Mouse (Mus musculus): ENCODE measurements around the gene Fcho2.

DNA sequence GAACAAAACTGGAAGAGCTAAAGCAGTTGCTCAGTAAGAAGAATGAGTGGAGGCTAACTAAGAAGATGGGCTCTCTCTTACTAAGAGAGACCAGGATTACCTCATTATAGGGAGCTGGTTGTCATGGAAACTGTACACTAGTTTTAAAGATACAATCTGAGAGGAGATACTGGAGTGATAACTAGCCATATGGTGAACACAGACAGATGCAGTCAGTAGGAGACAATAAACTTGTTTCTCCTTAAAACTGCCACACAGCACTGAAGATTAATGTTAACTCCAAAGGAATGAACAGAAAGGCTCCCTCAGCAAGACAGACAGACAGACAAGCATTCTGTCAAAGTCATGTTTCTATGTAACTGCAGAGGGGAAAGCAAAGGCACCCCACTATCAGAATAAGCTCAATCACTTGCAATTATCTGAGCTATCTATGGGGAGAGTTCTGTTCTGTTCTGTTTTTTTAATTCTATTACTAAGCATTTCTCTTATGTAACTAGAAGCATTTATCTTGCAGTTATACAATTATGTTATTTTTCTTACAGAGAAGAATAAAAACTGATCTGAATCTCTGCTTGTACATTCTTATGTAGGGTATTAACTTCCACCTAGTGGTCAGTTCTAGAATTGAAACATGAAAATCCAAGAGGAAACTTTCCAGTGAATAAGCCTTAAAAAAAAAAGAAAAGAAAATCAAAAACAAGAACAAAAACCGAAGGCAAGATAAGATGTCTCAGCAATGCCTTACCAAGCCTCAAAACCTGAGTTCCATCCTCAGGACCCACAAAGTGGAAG, 85.8 kb downstream of the Fcho2 start:
- TF ChIP-seq EP300 (IDR thresholded peaks at IDR 0.05; ENCODE audit: insufficient read depth, low read depth, low read length) (no peak), CTCF (IDR thresholded peaks at IDR 0.05; ENCODE audit: low read depth, low read length) (no peak), POLR2A (IDR thresholded peaks at IDR 0.05; ENCODE audit: insufficient read depth, low read length) (no peak)

Measured in ES-Bruce4 (cell line).